Mouse (Mus musculus) Patski (cell line): ENCODE measurements around the gene Ngly1. TPM values are rescaled to one million over a fixed set of nuclear protein-coding genes. Genes with fewer than 3 reads are reported as not detected.
"Not testable (repeated sequence)": the region's sequence is repeated elsewhere in the genome, so short reads cannot be mapped to it uniquely, and the experiment has no call there.

Source experiments
- ATAC-seq: fragments of 100-300 bp; one replicate; pipeline ENCODE4 v1.8.0; 2021
- CTCF ChIA-PET: fragments of 350-600 bp; sonication (Branson Sonifier 250); formaldehyde crosslinking; loops from one replicate; lab custom pipeline; 2022; ENCODE audit warnings: inconsistent platforms; lab: Charles Lee
- POLR2A ChIA-PET: fragments of 350-600 bp; sonication (Branson Sonifier 250); formaldehyde crosslinking; loops from one replicate; lab custom pipeline; 2022; ENCODE audit warnings: antibody characterized with exemption, inconsistent platforms; lab: Charles Lee
- DNase-seq: peaks from one replicate; pipeline ENCODE4 v3.0.0-alpha.2; 2011; ENCODE audit warnings: low read depth, low spot score
- H3K27me3 ChIP-seq: fragments of 371-371 bp; one replicate; pipeline ENCODE4 v1.5.1; 2021
- CTCF ChIP-seq: fragments of 100-300 bp; IDR thresholded peaks from one replicate; pipeline ENCODE4 v1.5.1; 2021
- in situ Hi-C: fragments of 300-500 bp; cut with MboI; formaldehyde crosslinking; loops from 3 replicates; pipeline ENCODE4 v1.11.1; 2018; ENCODE audit warnings: low pct_unique_long_range_greater_than_20kb, mixed read lengths
- polyA plus RNA-seq: library from polyadenylated mRNA; unstranded; gene quantifications from one replicate; pipeline ENCODE4 v1.2.3, GENCODE M21; 2021

The Ngly1 gene
- polyA plus RNA-seq, 1 experiment from 2014 or later, result 29.6 TPM

- no peak for TF ChIP-seq CTCF
Observed at GRCm38 (mm10) chr14:16293921-16294320, 44.8 kb downstream of the Ngly1 start.

GRCm38 (mm10) chr14:16296816-16297468 lies 47.9 kb downstream of the Ngly1 start:
- ChIA-PET CTCF (interaction anchor here (1.2 kb wide), 1 partner anchor 21 kb away, joined by 3 read pairs; no protein-coding TSS in a partner anchor), POLR2A (no interaction called here)
- ATAC-seq (no peak), DNase-seq (no peak)
- in situ Hi-C loops, result no loop called here
- no peak for TF ChIP-seq CTCF
- H3K27me3 ChIP-seq, result no peaks in the 10 kb centered on the region

More at GRCm38 (mm10) chr14:16293921-16294320, 44.8 kb downstream of the Ngly1 start:
- ChIA-PET CTCF (interaction anchor here (0.7 kb wide), 1 partner anchor 13 kb away, joined by 3 read pairs; no protein-coding TSS in a partner anchor), POLR2A (no interaction called here)
- ATAC-seq (no peak), DNase-seq (no peak)
- H3K27me3 ChIP-seq, result no peaks in the 10 kb centered on the region
- in situ Hi-C loops, result no loop called here

GRCm38 (mm10) chr14:16301735-16302134 lies 52.7 kb downstream of the Ngly1 start:
- in situ Hi-C loops, result no loop called here
- TF ChIP-seq CTCF, result no peak
- DNase-seq (no peak), ATAC-seq (no peak)
- POLR2A ChIA-PET, result no interaction called here
- H3K27me3 ChIP-seq, result no peaks in the 10 kb centered on the region
- CTCF ChIA-PET, result interaction anchor here (1.1 kb wide), 1 partner anchor 14 kb away, joined by 3 read pairs; no protein-coding TSS in a partner anchor

- CTCF ChIA-PET, result interaction anchor here (1.1 kb wide), 1 partner anchor 13 kb away, joined by 3 read pairs; no protein-coding TSS in a partner anchor
- no peak for TF ChIP-seq CTCF
- no peak for ATAC-seq
- POLR2A ChIA-PET, result no interaction called here
- no peaks in the 10 kb centered on the region for H3K27me3 ChIP-seq
- DNase-seq, result no peak
- in situ Hi-C loops, result no loop called here
Observed at GRCm38 (mm10) chr14:16302688-16303087, 53.6 kb downstream of the Ngly1 start.

- ATAC-seq (no peak), DNase-seq (no peak)
- no peaks in the 10 kb centered on the region for H3K27me3 ChIP-seq
- CTCF ChIA-PET, result no interaction called here
- in situ Hi-C loops, result no loop called here
- POLR2A ChIA-PET, result no interaction called here
- no peak for TF ChIP-seq CTCF
Observed at GRCm38 (mm10) chr14:16310791-16311190, 61.7 kb downstream of the Ngly1 start.

- ChIA-PET POLR2A (no interaction called here), CTCF (interaction anchor here (0.9 to 1.4 kb wide), 3 partner anchors 14 to 51 kb away, joined by 3 to 5 read pairs (median 3); no protein-coding TSS in a partner anchor)
- TF ChIP-seq CTCF, result no peak
- DNase-seq, result no peak
- in situ Hi-C loops, result no loop called here
- no peak for ATAC-seq
- no peaks in the 10 kb centered on the region for H3K27me3 ChIP-seq
Observed at GRCm38 (mm10) chr14:16312599-16312998, 63.5 kb downstream of the Ngly1 start.

GRCm38 (mm10) chr14:16313073-16313472 lies 64.0 kb downstream of the Ngly1 start:
- DNase-seq, in situ Hi-C loops, ATAC-seq, H3K27me3 ChIP-seq, POLR2A ChIA-PET: not testable (repeated sequence)
- CTCF ChIA-PET, result interaction anchor here (1.0 to 1.4 kb wide), 2 partner anchors 13 to 50 kb away, joined by 3 to 5 read pairs; no protein-coding TSS in a partner anchor

- no peaks in the 10 kb centered on the region for H3K27me3 ChIP-seq
- no peak for ATAC-seq
- in situ Hi-C loops, result no loop called here
- TF ChIP-seq CTCF, result no peak
- DNase-seq, result no peak
- ChIA-PET CTCF (interaction anchor here (1.1 kb wide), 2 partner anchors 10 to 17 kb away, joined by 3 to 4 read pairs; no protein-coding TSS in a partner anchor), POLR2A (no interaction called here)
Observed at GRCm38 (mm10) chr14:16313936-16314521, 64.9 kb downstream of the Ngly1 start.

- ATAC-seq (no peak), DNase-seq (no peak)
- no peak for TF ChIP-seq CTCF
- in situ Hi-C loops, result no loop called here
- no peaks in the 10 kb centered on the region for H3K27me3 ChIP-seq
- ChIA-PET CTCF (interaction anchor here (0.8 to 1.1 kb wide), 4 partner anchors 9 to 16 kb away, joined by 3 to 5 read pairs (median 4); no protein-coding TSS in a partner anchor), POLR2A (no interaction called here)
Observed at GRCm38 (mm10) chr14:16314842-16315241, 65.8 kb downstream of the Ngly1 start.

- ChIA-PET CTCF (interaction anchor here (1.6 kb wide), 1 partner anchor 14 kb away, joined by 3 read pairs; no protein-coding TSS in a partner anchor), POLR2A (interaction anchor here (1.3 kb wide), 1 partner anchor 47 kb away, joined by 3 read pairs; no protein-coding TSS in a partner anchor)
- in situ Hi-C loops, result no loop called here
- H3K27me3 ChIP-seq, result no peaks in the 10 kb centered on the region
- DNase-seq, result no peak
- ATAC-seq, result no peak
- no peak for TF ChIP-seq CTCF
Observed at GRCm38 (mm10) chr14:16316715-16317114, 67.6 kb downstream of the Ngly1 start.

- CTCF ChIA-PET, result no interaction called here
- TF ChIP-seq CTCF, result no peak
- in situ Hi-C loops, result no loop called here
Observed at GRCm38 (mm10) chr14:16319818-16320217, 70.7 kb downstream of the Ngly1 start.

More at GRCm38 (mm10) chr14:16319818-16320217, 70.7 kb downstream of the Ngly1 start:
- no peaks in the 10 kb centered on the region for H3K27me3 ChIP-seq
- no peak for DNase-seq
- no peak for ATAC-seq
- POLR2A ChIA-PET, result no interaction called here
